Mouse (Mus musculus): ENCODE data around the gene Rptor. TPM values are rescaled to one million over a fixed set of nuclear protein-coding genes. Genes with fewer than 3 reads are reported as not detected.

Gene Rptor
- polyA plus RNA-seq, 1 experiment from 2014 or later, result 18.6 TPM

- Histone ChIP-seq H3K27ac (no peak overlapping the region), H3K79me2 (ENCODE audit: inconsistent target) (peaks cover 74% of the 10 kb centered on the region), H3K36me3 (ENCODE audit: inconsistent target) (no peaks in the 10 kb centered on the region), H3K4me3 (ENCODE audit: inconsistent target) (no peak overlapping the region)
- 52% methylated on average over 3 of the region's 3 CpGs for WGBS (ENCODE audit: missing documents)
These were observed 22.2 kb downstream of the Rptor start for GRCm38 (mm10) chr11:119624955-119625354.

DNA sequence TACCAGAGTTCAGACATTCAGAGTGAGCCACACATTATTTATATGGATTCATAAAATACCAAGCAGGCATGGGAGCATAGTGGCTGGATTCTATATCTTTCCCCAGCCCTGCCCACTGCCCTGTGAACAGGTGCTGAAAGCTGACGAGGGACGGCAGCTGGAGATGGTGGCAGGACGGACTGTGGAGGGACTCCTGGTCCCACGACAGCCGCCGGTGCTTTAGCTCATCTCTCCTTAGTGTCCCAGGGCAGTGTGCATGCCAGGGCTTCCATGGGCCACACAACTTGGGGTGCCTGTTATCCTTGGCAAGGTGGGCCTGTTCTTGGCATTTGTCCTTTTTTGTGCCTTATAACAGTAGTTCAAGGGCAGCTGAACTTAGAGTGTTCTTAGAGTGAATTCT lies 22.8 kb downstream of the Rptor start:
- Histone ChIP-seq H3K4me3 (ENCODE audit: inconsistent target) (no peak overlapping the region), H3K79me2 (ENCODE audit: inconsistent target) (peaks cover 73% of the 10 kb centered on the region), H3K36me3 (ENCODE audit: inconsistent target) (no peaks in the 10 kb centered on the region), H3K27ac (no peak overlapping the region)
- WGBS (ENCODE audit: missing documents), result 98% methylated on average over 6 of the region's 6 CpGs

DNA sequence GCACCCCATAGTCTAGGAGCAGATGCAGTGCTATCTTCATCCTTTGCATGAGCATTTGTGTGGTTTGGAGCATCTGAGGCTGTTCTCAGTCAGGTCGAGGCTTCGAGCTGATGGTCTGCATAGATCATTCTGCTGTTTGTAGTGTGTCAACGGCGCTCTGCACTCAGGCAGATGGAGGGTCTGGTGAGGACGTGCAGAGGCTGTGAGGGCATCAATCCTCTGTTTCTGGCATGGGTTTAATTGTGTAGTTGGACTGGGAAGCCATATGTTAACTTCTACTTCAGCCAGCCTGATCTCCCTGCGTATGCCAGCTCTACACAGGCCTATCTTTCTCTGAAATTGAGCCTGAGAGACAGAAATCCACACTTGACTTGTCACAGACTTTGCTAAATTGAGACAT lies 23.2 kb downstream of the Rptor start:
- 93% methylated on average over 6 of the region's 6 CpGs for WGBS (ENCODE audit: missing documents)
- Histone ChIP-seq H3K36me3 (ENCODE audit: inconsistent target) (no peaks in the 10 kb centered on the region), H3K79me2 (ENCODE audit: inconsistent target) (peaks cover 73% of the 10 kb centered on the region), H3K27ac (no peak overlapping the region), H3K4me3 (ENCODE audit: inconsistent target) (no peak overlapping the region)

GRCm38 (mm10) chr11:119627243-119627642 lies 24.5 kb downstream of the Rptor start:
- 74% methylated on average over 3 of the region's 3 CpGs for WGBS (ENCODE audit: missing documents)
- Histone ChIP-seq H3K36me3 (ENCODE audit: inconsistent target) (no peaks in the 10 kb centered on the region), H3K4me3 (ENCODE audit: inconsistent target) (no peak overlapping the region), H3K27ac (no peak overlapping the region), H3K79me2 (ENCODE audit: inconsistent target) (peaks cover 73% of the 10 kb centered on the region)

- H3K79me2 ChIP-seq (ENCODE audit: inconsistent target), result peaks cover 73% of the 10 kb centered on the region
- no peak overlapping the region for H3K4me3 ChIP-seq (ENCODE audit: inconsistent target)
- H3K27ac ChIP-seq, result no peak overlapping the region
- WGBS (ENCODE audit: missing documents), result 33% methylated on average over 3 of the region's 3 CpGs
- H3K36me3 ChIP-seq (ENCODE audit: inconsistent target), result no peaks in the 10 kb centered on the region
These were observed 26.4 kb downstream of the Rptor start for GRCm38 (mm10) chr11:119629072-119629471.

DNA sequence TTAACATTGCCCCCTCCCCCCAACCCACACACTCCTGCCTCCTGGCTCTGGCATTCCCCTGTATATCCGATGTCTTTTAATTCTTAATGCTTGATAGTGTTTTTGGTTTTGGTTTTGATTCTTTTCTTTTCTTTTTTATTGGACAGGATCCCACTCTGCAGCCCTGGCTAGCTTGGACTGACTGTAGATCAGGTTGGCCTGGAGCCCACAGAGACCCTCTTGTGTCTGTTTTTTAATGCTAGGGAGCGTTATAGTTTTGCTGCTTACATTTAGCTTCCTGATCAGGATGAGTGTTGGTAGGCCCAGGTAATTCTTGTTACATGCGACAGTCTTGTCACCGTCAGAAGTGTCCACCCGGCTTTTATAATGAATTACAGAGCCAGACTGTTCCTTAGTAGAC lies 27.6 kb downstream of the Rptor start:
- Histone ChIP-seq H3K27ac (no peak overlapping the region), H3K36me3 (ENCODE audit: inconsistent target) (no peaks in the 10 kb centered on the region), H3K79me2 (ENCODE audit: inconsistent target) (peaks cover 73% of the 10 kb centered on the region), H3K4me3 (ENCODE audit: inconsistent target) (no peak overlapping the region)
- WGBS (ENCODE audit: missing documents), result 94% methylated on average over 5 of the region's 5 CpGs

DNA sequence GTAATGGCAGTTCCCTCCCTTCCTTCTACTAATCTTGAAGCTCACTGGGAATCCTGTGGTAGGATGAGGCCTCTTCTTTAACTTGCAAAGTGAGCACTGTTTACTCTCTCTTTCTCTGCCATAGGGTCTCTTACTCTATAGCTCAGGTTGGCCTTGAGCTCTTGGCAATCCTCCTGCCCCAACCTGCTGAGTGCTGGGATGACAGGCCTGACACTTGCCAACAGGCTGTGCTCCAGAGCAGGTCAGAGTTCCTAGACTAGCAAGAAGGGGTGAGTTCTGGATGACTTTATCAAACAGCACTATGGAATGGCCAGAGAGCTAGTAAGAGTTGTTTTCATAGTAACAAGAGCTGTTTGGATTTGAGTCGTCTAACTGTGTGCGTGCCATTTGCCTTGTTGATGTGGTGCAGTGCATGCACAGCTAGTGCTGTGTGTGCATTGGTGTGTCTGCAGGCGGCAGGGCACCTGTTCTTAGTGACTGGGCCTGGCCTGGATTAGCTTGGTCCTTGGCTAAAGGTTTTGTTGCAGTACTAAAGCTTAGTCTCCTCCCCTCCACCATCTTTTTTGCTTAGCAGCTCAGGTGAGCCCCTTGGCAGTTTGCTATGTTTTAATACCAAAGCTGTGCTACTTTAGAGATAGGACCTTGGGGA lies 28.6 kb downstream of the Rptor start:
- peaks cover 73% of the 10 kb centered on the region for H3K79me2 ChIP-seq (ENCODE audit: inconsistent target)
- 97% methylated on average over 3 of the region's 3 CpGs for WGBS (ENCODE audit: missing documents)
- no peak overlapping the region for H3K4me3 ChIP-seq (ENCODE audit: inconsistent target)
- no peaks in the 10 kb centered on the region for H3K36me3 ChIP-seq (ENCODE audit: inconsistent target)
- H3K27ac ChIP-seq, result no peak overlapping the region

GRCm38 (mm10) chr11:119636371-119636883 lies 33.7 kb downstream of the Rptor start:
- 95% methylated on average over 4 of the region's 4 CpGs for WGBS (ENCODE audit: missing documents)
- H3K79me2 ChIP-seq (ENCODE audit: inconsistent target), result peaks cover 99% of the 10 kb centered on the region
- no peak overlapping the region for H3K27ac ChIP-seq
- no peaks in the 10 kb centered on the region for H3K36me3 ChIP-seq (ENCODE audit: inconsistent target)
- H3K4me3 ChIP-seq (ENCODE audit: inconsistent target), result no peak overlapping the region

- 94% methylated on average over 6 of the region's 6 CpGs for WGBS (ENCODE audit: missing documents)
- Histone ChIP-seq H3K27ac (no peak overlapping the region), H3K4me3 (ENCODE audit: inconsistent target) (no peak overlapping the region), H3K36me3 (ENCODE audit: inconsistent target) (no peaks in the 10 kb centered on the region), H3K79me2 (ENCODE audit: inconsistent target) (peaks cover 99% of the 10 kb centered on the region)
These were observed 34.8 kb downstream of the Rptor start for GRCm38 (mm10) chr11:119637519-119637918.

- no peak overlapping the region for H3K27ac ChIP-seq
- 85% methylated on average over 9 of the region's 9 CpGs for WGBS (ENCODE audit: missing documents)
- no peaks in the 10 kb centered on the region for H3K36me3 ChIP-seq (ENCODE audit: inconsistent target)
- H3K79me2 ChIP-seq (ENCODE audit: inconsistent target), result peaks cover 99% of the 10 kb centered on the region
- no peak overlapping the region for H3K4me3 ChIP-seq (ENCODE audit: inconsistent target)
These were observed 37.8 kb downstream of the Rptor start for GRCm38 (mm10) chr11:119640491-119640890.

DNA sequence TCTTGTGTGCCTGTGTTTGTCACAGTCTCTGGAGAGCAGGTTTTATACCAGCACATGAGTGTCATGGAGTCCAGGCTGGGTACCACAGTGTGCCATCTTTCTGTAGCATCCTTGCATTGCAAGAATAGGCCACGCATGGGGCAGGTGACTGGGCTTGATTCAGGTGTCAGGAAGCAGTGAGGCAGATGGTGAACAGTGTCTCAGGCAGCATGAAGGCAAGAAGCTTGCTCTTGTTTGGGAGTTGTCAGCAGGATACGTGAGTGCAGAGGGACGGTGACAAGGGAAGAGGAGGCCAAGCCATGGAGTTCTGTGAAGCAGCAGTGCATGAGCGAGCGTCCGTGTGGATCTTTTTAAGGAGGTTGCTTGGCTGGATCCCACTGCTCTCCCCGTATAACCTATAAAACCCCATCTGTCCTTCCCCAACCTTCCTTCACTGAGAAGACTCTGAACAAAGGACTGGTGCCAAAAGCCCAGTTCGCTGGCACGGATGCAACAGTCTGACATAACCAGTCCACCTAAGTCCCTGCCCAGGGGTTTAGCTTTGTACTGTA lies 39.2 kb downstream of the Rptor start:
- Histone ChIP-seq H3K27ac (no peak overlapping the region), H3K4me3 (ENCODE audit: inconsistent target) (no peak overlapping the region), H3K79me2 (ENCODE audit: inconsistent target) (peaks cover 87% of the 10 kb centered on the region), H3K36me3 (ENCODE audit: inconsistent target) (no peaks in the 10 kb centered on the region)
- WGBS (ENCODE audit: missing documents), result 94% methylated on average over 9 of the region's 9 CpGs

DNA sequence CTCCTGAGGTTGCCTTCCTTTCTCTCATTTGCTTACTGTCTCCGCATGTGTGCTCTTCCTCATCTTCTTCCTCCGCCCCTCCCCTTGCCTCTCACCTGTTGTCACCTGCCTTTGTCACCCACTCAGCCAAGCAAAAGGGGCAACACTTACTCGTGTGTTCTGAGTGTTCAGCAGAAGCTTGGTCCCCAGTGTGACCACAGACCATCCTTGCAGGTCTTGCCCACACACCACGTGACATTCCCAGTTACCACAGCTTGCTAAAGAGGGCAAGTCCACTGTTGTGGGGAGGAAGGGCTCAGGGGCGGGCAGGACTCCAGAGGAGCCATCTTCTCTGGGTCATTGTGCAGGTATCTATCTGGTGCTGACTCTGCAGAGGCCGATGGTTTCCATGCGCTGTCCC lies 40.6 kb downstream of the Rptor start:
- peaks cover 87% of the 10 kb centered on the region for H3K79me2 ChIP-seq (ENCODE audit: inconsistent target)
- no peak overlapping the region for H3K4me3 ChIP-seq (ENCODE audit: inconsistent target)
- WGBS (ENCODE audit: missing documents), result 80% methylated on average over 6 of the region's 7 CpGs
- no peak overlapping the region for H3K27ac ChIP-seq
- H3K36me3 ChIP-seq (ENCODE audit: inconsistent target), result no peaks in the 10 kb centered on the region

DNA sequence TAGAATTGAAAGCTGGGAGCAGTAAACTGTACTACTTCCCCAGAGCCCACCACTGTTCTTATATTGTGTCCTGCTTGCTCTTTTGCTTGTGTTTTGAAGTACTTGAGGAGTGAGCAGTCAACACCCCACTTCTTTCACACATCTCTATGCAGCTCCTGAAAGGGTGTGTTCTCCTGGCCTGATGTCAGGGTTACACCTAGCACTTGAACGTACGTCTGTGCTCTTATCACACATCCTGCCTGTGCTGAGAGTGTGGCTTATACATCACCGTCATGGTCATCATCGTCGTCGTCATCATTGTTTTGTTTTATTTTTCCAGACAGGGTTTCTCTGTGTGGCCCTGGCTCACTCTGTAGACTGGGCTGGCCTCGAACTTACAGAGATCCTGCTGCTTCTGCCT lies 41.4 kb downstream of the Rptor start:
- Histone ChIP-seq H3K79me2 (ENCODE audit: inconsistent target) (peaks cover 87% of the 10 kb centered on the region), H3K36me3 (ENCODE audit: inconsistent target) (no peaks in the 10 kb centered on the region), H3K4me3 (ENCODE audit: inconsistent target) (no peak overlapping the region), H3K27ac (no peak overlapping the region)
- 94% methylated on average over 7 of the region's 7 CpGs for WGBS (ENCODE audit: missing documents)

DNA sequence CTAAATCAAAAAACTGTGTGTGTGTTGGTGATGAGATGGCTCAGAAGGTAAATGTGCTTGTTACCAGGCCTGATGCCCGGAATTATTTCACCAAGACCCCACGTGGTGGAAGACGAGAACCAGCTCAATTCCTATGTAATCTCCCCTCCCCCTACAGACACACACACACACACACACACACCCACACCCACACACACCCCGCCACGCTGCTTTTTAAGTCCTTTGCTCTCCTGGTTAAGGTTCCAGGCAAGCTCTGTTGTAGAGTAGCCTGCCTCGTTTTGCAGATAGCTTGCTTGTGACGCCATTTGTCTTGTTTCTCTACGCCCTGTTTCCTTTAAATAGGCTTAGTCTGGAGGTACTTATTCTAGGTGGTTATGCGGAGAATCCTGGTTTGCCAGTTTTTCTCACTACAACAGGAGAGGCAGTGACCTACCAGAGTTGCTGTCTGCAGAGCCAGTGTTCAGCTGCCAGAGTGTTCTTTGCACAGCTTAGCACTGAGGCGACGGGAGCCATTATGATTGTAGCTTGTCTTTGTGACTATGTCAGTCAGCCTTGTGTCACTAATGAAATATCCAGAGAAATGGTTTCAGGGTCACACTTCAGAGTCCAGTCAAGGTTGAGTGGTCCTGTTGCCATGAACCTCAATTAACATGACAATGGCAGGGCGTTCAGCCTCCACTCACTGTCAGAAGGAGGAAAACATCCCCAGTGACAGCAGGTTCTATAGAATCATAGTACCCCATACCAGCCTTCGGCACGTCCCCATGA lies 42.1 kb downstream of the Rptor start:
- H3K4me3 ChIP-seq (ENCODE audit: inconsistent target), result no peak overlapping the region
- WGBS (ENCODE audit: missing documents), result 99% methylated on average over 13 of the region's 14 CpGs

DNA sequence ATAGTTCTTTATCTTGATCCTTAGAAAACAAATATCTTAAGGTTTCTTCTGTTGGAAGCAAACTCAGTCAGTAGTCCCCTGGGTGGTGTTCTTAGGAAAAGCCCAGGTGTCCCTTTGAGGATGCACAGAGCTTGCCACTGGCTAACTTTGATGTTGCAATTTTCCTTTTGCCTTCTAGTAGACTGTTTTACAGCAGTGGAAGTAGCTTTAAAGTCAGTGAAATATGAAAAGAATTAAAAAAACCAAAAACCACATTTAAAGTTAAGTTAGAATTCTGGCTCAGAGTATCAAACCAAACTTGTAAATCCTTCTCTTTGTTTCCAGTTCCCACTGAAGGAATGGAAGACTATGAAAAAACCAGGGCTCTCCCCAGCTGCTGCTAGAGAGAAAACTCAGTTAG lies 47.8 kb downstream of the Rptor start:
- H3K27ac ChIP-seq, result no peak overlapping the region
- no peak overlapping the region for H3K4me3 ChIP-seq (ENCODE audit: inconsistent target)
- H3K79me2 ChIP-seq (ENCODE audit: inconsistent target), result peaks cover 74% of the 10 kb centered on the region
- no peaks in the 10 kb centered on the region for H3K36me3 ChIP-seq (ENCODE audit: inconsistent target)

More for the DNA sequence above, 42.1 kb downstream of the Rptor start:
- no peak overlapping the region for H3K27ac ChIP-seq
- peaks cover 88% of the 10 kb centered on the region for H3K79me2 ChIP-seq (ENCODE audit: inconsistent target)
- no peaks in the 10 kb centered on the region for H3K36me3 ChIP-seq (ENCODE audit: inconsistent target)

All from macrophage (primary cell).